Mouse (Mus musculus) hindbrain, embryonic 16.5 days (tissue): ENCODE results near the gene H2-T22. TPM values are rescaled to one million over a fixed set of nuclear protein-coding genes. Genes with fewer than 3 reads are reported as not detected.
"Not testable (repeated sequence)": the region's sequence is repeated elsewhere in the genome, so short reads cannot be mapped to it uniquely, and the experiment has no call there.

Experiments
- ATAC-seq: fragments of 200-750 bp; cut with Nextera tagmentation; 2 replicates; pipeline ENCODE4 v1.8.0; 2017; ENCODE audit warnings: moderate TSS enrichment, moderate library complexity
- H3K27ac ChIP-seq: fragments of 300-500 bp; sonication (generic); 2 replicates; pipeline ENCODE4 v1.5.1; 2014; ENCODE audit warnings: low read depth, mild to moderate bottlenecking, control low read depth, low read length, moderate library complexity
- H3K27me3 ChIP-seq: fragments of 300-500 bp; sonication (generic); replicated peaks from 2 replicates; pipeline ENCODE4 v1.6.1; 2014; ENCODE audit warnings: low read length; ENCODE audit not compliant: control insufficient read depth, insufficient read depth
- H3K36me3 ChIP-seq: fragments of 300-500 bp; sonication (generic); 2 replicates; pipeline ENCODE4 v1.6.1; 2014; ENCODE audit warnings: mild to moderate bottlenecking, low read length, moderate library complexity, mixed read lengths; ENCODE audit not compliant: control insufficient read depth, insufficient read depth
- H3K4me1 ChIP-seq: fragments of 300-500 bp; sonication (generic); 2 replicates; pipeline ENCODE4 v1.6.1; 2014; ENCODE audit warnings: low read depth, low read length; ENCODE audit not compliant: control insufficient read depth, insufficient read depth
- H3K4me2 ChIP-seq: fragments of 300-500 bp; sonication (generic); 2 replicates; pipeline ENCODE4 v1.6.1; 2014; ENCODE audit warnings: mild to moderate bottlenecking, low read length, control low read depth, moderate library complexity
- H3K4me3 ChIP-seq: fragments of 300-500 bp; sonication (generic); 2 replicates; pipeline ENCODE4 v1.5.1; 2014; ENCODE audit warnings: mild to moderate bottlenecking, low read length, control low read depth, moderate library complexity
- H3K9ac ChIP-seq: fragments of 300-500 bp; sonication (generic); 2 replicates; pipeline ENCODE4 v1.6.1; 2014; ENCODE audit warnings: low read depth, mild to moderate bottlenecking, control low read depth, low read length, moderate library complexity
- H3K9me3 ChIP-seq: fragments of 300-500 bp; sonication (generic); 2 replicates; pipeline ENCODE4 v1.6.1; 2014; ENCODE audit warnings: mild to moderate bottlenecking, low read length, moderate library complexity; ENCODE audit not compliant: control insufficient read depth
- WGBS: fragments of 180-500 bp; shearing (Covaris S2); extraction: QIAGEN DNeasy Blood & Tissue Kit; methylation state at CpG from one replicate; pipeline ENCODE4 v1.1.7; 2014; 5-methylcytosine and 5-hydroxymethylcytosine counted together
- polyA plus RNA-seq: library from polyadenylated mRNA; unstranded; fragments of >200 nt; fragmentation: Nextera tagmentation; extraction: Ambion mirVana; gene quantifications from 2 replicates; pipeline ENCODE4 v1.2.1, GENCODE M21; 2015

Gene H2-T22
- 8.2 and 9.2 TPM in 2 replicates for polyA plus RNA-seq

DNA sequence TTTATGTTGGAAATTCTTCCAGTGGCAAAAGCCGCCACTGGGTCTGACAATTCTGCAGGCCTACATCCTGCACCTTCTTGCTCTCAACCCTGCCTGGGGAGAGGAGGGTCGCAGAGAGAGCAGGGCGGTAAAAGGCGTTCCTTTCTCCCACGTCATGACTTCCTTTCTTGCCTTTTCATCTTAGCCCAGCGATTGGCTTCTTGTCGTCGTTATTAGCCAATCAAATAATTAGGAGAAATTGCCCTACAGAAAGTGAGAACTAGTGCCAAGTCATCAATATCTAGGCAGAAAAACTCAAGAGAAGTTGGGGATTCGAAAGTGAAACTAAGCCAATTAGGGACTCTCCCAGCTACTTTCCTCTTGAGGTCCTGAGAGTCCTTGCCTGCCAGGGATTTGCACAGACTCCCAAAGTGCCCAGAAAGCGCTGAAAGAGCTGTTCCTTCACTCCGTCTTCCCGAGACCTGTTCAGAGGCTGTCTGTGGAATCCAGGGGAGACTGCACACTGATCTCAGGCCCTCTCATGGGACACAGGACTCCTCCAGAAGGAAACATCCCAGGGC lies at the start of gene H2-T22, which contains the start of gene Gm6034:
Gene H2-T22, minus strand, starts transcription at position 138 of the 560 bp plus-strand sequence.
Gene Gm6034, plus strand, starts transcription at position 352 of the 560 bp plus-strand sequence.
- Histone ChIP-seq H3K9ac (peak within 1 kb of the TSS; percentile 56), H3K4me3 (peak within 1 kb of the TSS; percentile 44), H3K4me2 (peak within 1 kb of the TSS; percentile 78)
- H3K9me3 ChIP-seq, H3K27me3 ChIP-seq, H3K36me3 ChIP-seq, H3K27ac ChIP-seq, H3K4me1 ChIP-seq: not testable (repeated sequence)
- 1% methylated on average over 12 of the region's 12 CpGs for WGBS
- ATAC-seq = peak; percentile 98

DNA sequence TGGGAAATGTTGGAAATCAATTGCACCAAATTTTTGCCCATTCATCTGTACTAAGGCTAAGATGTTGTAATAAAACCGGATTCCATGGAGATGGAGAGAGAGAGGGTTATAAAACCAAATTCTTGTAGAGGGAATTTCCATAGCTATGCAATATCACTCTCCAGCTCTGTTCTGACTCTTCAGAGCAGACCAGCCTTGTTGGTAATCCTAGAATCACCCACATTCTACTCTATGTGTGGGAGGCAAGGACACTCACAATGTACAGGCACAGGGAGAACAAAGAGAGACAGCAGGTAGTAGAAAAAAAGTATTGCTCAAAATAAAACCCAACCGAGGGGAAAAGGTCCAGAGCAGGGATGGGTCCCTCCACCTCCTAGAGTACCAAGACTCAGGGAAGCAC lies 49.4 kb upstream of the H2-T22 start:
- H3K36me3 ChIP-seq, H3K4me2 ChIP-seq, H3K9ac ChIP-seq, H3K27ac ChIP-seq, H3K4me1 ChIP-seq, ATAC-seq, H3K9me3 ChIP-seq, H3K4me3 ChIP-seq, H3K27me3 ChIP-seq: not testable (repeated sequence)
- no CpG with 5 or more reads among the region's 2 CpGs for WGBS

DNA sequence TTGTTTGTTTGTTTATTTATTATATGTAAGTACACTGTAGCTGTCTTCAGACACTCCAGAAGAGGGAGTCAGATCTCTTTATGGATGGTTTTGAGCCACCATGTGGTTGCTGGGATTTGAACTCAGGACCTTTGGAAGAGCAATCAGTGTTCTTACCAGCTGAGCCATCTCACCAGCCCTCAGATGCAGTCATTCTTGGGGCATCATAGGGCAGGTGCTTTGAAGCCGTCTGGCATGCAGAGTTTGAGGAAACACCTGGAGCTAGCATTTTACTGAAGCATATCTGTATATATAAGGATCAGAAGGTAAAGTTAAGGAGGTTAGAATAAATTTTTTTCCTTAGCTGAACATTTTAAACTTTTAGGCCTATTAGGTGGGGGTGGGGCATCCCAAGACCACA lies 43.4 kb upstream of the H2-T22 start:
- WGBS = 81% methylated on average over 1 of the region's 1 CpGs
- not testable (repeated sequence) for H3K4me3 ChIP-seq, H3K4me2 ChIP-seq, H3K9ac ChIP-seq, H3K36me3 ChIP-seq, H3K27me3 ChIP-seq, H3K9me3 ChIP-seq, H3K4me1 ChIP-seq, ATAC-seq, H3K27ac ChIP-seq

DNA sequence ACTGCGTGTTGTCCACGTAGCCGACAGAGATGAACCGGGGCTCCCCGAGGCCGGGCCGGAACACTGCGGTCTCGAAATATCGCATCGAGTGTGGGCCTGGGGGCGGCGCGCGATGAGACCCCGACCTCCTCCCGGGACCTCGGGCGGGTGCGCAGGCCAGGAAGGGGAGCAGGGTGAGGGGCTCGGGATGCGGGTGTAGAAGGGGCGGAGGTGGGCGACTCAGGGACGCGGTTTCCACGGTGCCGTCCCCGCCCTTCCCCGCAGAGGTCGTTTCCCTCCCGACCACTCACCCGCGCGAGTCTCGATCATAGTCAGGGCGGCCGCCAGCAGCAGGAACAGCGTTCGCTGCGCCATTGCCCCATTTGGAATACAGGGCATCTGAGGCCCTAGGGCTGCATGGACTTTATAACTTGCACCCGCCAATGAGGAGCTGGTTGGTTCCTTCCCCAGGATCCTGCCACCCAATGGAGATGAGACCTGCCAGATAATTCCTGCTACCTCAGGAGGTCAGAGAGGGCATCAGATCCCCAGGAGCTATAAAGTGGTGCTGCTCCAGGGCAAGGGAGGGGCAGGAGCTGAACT lies 41.4 kb upstream of the H2-T22 start:
- Histone ChIP-seq H3K9ac (peak overlapping the region; percentile 71), H3K4me3 (peak overlapping the region; percentile 56), H3K9me3 (no peaks in the 10 kb centered on the region), H3K4me1 (peaks cover 6% of the 10 kb centered on the region; the same call in 1 of the 2 replicates), H3K27me3 (peaks cover 3% of the 10 kb centered on the region), H3K27ac (no peak overlapping the region), H3K4me2 (peak overlapping the region; percentile 94), H3K36me3 (no peaks in the 10 kb centered on the region)
- WGBS = under 1% methylated on average over 42 of the region's 42 CpGs
- ATAC-seq = peak; percentile 50

DNA sequence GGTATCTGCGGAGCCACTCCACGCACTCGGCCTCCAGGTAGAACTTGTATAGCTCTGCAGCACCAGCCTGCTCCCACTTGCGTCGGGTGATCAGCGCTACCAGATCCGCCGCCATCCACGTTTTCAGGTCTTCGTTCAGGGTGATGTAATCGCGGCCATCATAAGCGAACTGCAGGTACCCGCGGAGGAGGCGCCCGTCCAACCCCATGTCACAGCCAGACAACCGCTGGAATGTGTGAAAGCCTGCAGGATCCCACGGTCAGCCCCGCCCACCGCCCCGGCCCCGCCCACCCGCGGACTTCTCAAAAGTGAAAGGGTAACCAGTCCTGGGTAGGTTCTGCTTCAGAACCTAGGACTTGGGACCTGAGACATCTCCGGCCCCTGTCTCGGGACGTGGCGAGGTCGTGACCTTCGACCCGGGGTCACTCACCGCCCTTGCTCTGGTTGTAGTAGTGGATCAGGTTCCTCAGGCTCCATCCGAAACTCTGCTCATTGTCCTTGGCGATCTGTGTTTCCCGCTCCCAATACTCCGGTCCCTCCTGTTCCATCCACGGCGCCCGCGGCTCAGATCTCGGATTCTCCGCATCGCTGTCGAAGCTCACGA lies 40.8 kb upstream of the H2-T22 start:
- Histone ChIP-seq H3K9me3 (no peaks in the 10 kb centered on the region), H3K27me3 (peaks cover 3% of the 10 kb centered on the region), H3K4me3 (peak overlapping the region; percentile 56), H3K9ac (peak overlapping the region; percentile 71), H3K4me1 (peaks cover 6% of the 10 kb centered on the region; the same call in 1 of the 2 replicates), H3K4me2 (peak overlapping the region; percentile 94), H3K27ac (no peak overlapping the region), H3K36me3 (no peaks in the 10 kb centered on the region)
- peak; percentile 81 for ATAC-seq
- under 1% methylated on average over 46 of the region's 46 CpGs for WGBS

DNA sequence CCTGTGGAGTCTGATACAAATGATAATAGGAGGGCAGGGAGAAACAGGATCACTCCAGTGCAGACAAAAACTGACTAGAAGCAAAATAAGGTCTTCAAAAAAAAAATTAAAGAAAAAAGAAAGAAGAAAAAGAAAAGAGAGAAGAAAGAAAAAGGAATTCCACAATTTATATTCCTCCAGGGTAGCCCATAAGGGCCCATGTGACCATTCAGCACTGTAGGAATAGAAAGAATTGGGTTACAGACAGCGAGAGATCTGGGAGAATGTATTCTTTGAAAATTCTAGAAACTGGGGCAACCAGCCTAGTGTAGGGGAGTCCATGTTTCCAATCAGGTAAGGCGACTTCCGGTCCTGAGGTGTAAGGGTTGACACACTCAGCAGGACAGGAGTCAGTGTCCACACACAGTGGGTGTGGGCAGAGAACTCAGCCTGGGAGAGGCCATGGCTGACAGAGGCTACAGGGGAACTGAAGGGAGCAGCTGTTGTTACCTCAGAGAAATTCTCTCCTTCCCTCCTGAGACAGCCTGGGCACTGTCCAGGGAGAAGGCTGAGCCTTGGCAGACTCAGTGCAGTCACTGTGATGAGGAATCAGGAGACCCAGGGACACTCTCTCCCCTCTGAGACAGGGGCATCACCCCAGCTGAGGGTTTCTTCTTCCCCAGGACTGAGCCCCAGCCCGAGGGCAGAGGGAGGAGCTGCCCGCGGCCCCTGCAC lies 40.1 kb upstream of the H2-T22 start:
- H3K4me1 ChIP-seq, H3K27ac ChIP-seq, H3K27me3 ChIP-seq, H3K9me3 ChIP-seq, H3K36me3 ChIP-seq: not testable (repeated sequence)
- 0 out of 2 replicates have a peak, but pooled peaks have one; percentile 49 for ATAC-seq
- Histone ChIP-seq H3K9ac (peak overlapping the region; percentile 71), H3K4me3 (peak overlapping the region; percentile 56), H3K4me2 (peak overlapping the region; percentile 94)
- WGBS = 51% methylated on average over 3 of the region's 6 CpGs

DNA sequence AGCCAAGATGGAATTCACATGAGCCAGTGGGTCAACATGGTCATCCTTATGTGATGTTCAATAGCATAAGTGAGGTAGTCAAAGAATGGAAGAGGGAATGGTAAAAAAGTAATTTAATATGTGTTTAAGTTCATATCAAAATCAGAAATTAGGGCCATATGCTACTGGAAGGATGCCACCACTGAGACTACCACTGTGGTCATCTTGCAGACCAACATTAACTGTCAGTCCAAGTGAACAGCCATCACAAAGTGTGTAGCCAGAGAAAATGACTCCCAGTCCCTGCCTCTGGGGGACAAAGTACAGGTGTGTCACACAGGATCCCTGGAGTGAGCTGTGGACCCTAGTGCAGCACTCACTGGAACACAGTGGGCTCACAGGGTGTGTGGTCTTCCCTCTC lies 39.4 kb upstream of the H2-T22 start:
- H3K4me1 ChIP-seq, H3K36me3 ChIP-seq, H3K9ac ChIP-seq, H3K4me2 ChIP-seq, H3K27me3 ChIP-seq, H3K9me3 ChIP-seq, H3K27ac ChIP-seq, ATAC-seq, H3K4me3 ChIP-seq: not testable (repeated sequence)

DNA sequence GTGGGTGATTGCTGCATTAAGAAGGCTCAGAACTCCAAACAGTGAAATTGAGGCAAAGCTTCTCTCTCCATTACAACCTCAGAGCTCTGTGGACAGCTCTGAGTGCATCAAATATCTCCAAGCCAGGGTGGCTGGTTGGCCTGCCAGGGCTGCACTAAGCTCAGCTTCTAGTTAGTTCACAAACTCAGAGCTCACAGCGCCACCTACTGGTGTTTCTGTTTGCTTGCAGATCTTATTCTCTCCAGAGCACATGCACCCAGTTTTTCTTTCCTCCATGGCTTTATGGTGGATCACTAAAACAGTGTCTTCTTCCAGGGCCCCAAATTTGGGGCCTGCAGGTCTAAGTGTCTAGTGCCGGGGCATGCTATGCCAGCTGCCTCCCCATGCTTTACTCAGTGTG lies 18.3 kb upstream of the H2-T22 start:
- no peaks in the 10 kb centered on the region for H3K36me3 ChIP-seq
- peak; percentile 56 for ATAC-seq
- no peaks in the 10 kb centered on the region for H3K4me1 ChIP-seq

DNA sequence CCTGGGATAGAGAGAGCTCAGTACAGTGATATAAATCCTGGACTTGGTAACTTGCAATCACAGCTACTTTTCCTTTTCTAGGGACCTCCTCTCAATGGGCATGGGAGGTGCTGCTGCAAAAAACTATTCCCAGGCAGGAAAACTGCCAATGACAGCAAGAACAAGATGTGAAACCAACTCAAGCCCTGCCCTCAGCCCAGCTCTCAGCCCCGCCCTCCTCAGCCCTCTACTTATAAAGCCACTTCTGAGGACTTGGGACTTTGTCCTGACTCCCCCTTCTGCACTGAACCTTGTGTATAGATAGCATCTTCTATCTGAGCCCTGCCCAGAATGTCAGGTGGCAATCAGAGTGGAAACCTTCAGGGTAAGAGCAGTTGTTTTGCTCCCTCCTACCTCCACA lies 15.8 kb upstream of the H2-T22 start, which contains the start of gene Gm11127:
Gene Gm11127, minus strand, starts transcription at position 10 of the 400 bp plus-strand sequence.
- not testable (repeated sequence) for ATAC-seq, H3K27ac ChIP-seq, H3K4me1 ChIP-seq, H3K9ac ChIP-seq, H3K4me2 ChIP-seq, H3K4me3 ChIP-seq, H3K36me3 ChIP-seq, H3K9me3 ChIP-seq, H3K27me3 ChIP-seq
- WGBS = 42% methylated on average over 1 of the region's 1 CpGs

More for the DNA sequence above, 18.3 kb upstream of the H2-T22 start:
- H3K27me3 ChIP-seq = no peaks in the 10 kb centered on the region
- no peaks in the 10 kb centered on the region for H3K9me3 ChIP-seq
- H3K27ac ChIP-seq = no peak overlapping the region
- H3K4me3 ChIP-seq = no peak overlapping the region
- WGBS = 30% methylated on average over 2 of the region's 2 CpGs
- no peak overlapping the region for H3K4me2 ChIP-seq
- no peak overlapping the region for H3K9ac ChIP-seq
